Mouse (Mus musculus): Measurements from ENCODE around the gene Nfkbiz. TPM values are rescaled to one million over a fixed set of nuclear protein-coding genes. Genes with fewer than 3 reads are reported as not detected.
A peak's percentile ranks its signal among the peaks of the same experiment; 100 is the strongest.
"Not testable (repeated sequence)": the region's sequence is repeated elsewhere in the genome, so short reads cannot be mapped to it uniquely, and the experiment has no call there.

The Nfkbiz gene
- total and polyA plus RNA-seq, 2 experiments: 3.7 to 4.1 TPM

DNA sequence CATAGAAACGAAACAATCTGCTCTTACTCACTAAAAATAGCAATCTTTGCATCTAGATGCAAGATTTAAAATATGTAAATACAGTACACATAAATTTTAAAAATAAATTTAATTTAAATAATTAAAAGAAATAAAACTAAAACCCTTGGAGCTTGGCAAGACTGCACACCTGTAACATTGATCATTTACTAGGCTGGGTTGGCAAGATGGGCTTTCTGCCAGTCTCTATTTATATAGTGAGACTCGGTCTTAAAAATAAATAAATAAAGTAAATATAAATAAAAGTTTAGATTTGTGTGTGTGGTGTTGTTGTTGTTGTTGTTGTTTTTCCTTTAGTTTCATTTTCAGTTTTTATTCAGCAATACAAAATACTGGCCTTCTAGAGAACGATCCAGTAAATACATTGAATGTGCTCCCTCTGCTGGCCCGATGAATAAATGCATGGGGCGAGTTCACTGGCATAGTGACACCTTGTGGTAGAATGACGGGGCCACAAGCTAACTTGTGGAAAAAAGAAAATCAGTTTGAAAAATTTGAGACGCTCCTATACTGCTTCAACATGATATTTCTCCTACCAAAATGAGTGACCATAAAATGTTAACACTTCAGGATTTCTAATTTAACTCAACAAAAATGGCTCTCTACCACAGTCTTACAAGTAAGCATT is 24.6 kb upstream of the Nfkbiz start:
- peak; percentile 75 for DNase-seq (ENCODE audit: extremely low read depth, low read depth, low spot score)
- H3K27me3 ChIP-seq (ENCODE audit: control insufficient read depth, insufficient read depth, low read length): no peaks in the 10 kb centered on the region
- H3K36me3 ChIP-seq (ENCODE audit: control insufficient read depth, insufficient read depth, low read length): no peaks in the 10 kb centered on the region
- TF ChIP-seq POLR2A (IDR thresholded peaks at IDR 0.05; ENCODE audit: extremely low read depth, insufficient read depth, low read length) (no peak), CTCF (IDR thresholded peaks at IDR 0.05; ENCODE audit: low read depth, low read length) (peak; percentile 79)
- H3K4me1 ChIP-seq (ENCODE audit: control insufficient read depth, insufficient read depth, low read length): peaks cover 2% of the 10 kb centered on the region; the same call in 1 of the 2 replicates
- WGBS: 13% methylated on average over 7 of the region's 7 CpGs
- H3K9ac ChIP-seq (ENCODE audit: low read depth, low read length): no peak overlapping the region
- no peaks in the 10 kb centered on the region for H3K79me2 ChIP-seq (ENCODE audit: control insufficient read depth, insufficient read depth, low read length)
- 0 out of 2 replicates have a peak overlapping the region, but pooled peaks have one; percentile 34 for H3K4me3 ChIP-seq (ENCODE audit: insufficient read depth, low read depth, low read length)
- no peak overlapping the region for H3K27ac ChIP-seq (replicated peaks; ENCODE audit: insufficient read depth, low read depth, low read length)

DNA sequence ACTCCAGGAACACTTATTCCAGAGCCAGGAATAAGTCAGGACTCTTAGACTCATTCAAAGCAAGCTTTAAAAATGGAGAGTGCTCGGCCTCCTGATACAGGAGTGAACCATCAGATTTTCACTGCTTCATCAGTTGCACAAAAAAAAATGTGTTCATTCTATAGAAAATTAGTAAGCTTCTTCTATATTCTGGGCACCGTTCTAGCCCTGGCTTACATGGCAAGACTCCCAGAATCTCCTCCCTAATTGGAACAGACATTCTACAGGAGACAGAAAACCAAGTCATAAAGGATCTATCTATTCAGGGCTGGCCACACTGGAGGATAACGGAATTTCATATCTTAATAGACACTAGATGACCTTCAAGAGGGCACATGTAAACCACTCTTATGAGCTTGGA is 22.4 kb upstream of the Nfkbiz start:
- no peak overlapping the region for H3K9ac ChIP-seq (ENCODE audit: low read depth, low read length)
- no peaks in the 10 kb centered on the region for H3K36me3 ChIP-seq (ENCODE audit: control insufficient read depth, insufficient read depth, low read length)
- H3K27ac ChIP-seq (replicated peaks; ENCODE audit: insufficient read depth, low read depth, low read length): no peak overlapping the region
- WGBS: 83% methylated on average over 3 of the region's 3 CpGs
- no peak for TF ChIP-seq POLR2A (IDR thresholded peaks at IDR 0.05; ENCODE audit: extremely low read depth, insufficient read depth, low read length)
- TF ChIP-seq CTCF (IDR thresholded peaks at IDR 0.05; ENCODE audit: low read depth, low read length): no peak
- H3K79me2 ChIP-seq (ENCODE audit: control insufficient read depth, insufficient read depth, low read length): no peaks in the 10 kb centered on the region
- H3K4me1 ChIP-seq (ENCODE audit: control insufficient read depth, insufficient read depth, low read length): peaks cover 2% of the 10 kb centered on the region; the same call in 1 of the 2 replicates
- H3K4me3 ChIP-seq (ENCODE audit: insufficient read depth, low read depth, low read length): no peak overlapping the region
- no peak for DNase-seq (ENCODE audit: extremely low read depth, low read depth, low spot score)
- no peaks in the 10 kb centered on the region for H3K27me3 ChIP-seq (ENCODE audit: control insufficient read depth, insufficient read depth, low read length)

DNA sequence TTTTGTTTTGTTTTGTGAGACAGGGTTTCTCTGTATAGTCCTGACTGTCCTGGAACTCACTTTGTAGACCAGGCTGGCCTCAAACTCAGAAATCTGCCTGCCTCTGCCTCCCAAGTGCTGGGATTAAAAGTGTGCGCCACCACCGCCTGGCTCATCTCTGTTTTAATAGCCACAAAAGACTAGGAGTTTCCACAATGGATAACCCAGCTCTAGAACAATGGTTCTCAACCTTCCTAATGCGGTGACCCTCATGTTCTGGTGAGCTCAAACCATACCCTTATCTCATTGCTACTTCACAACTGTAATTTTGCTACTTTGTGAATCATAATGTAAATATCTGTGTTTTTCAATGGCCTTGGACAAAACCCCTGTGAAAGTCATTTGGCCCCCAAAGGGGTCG is 20.7 kb upstream of the Nfkbiz start:
- not testable (repeated sequence) for H3K27ac ChIP-seq (replicated peaks; ENCODE audit: insufficient read depth, low read depth, low read length); DNase-seq (ENCODE audit: extremely low read depth, low read depth, low spot score); H3K36me3 ChIP-seq (ENCODE audit: control insufficient read depth, insufficient read depth, low read length); H3K79me2 ChIP-seq (ENCODE audit: control insufficient read depth, insufficient read depth, low read length); H3K9ac ChIP-seq (ENCODE audit: low read depth, low read length); H3K27me3 ChIP-seq (ENCODE audit: control insufficient read depth, insufficient read depth, low read length); H3K4me3 ChIP-seq (ENCODE audit: insufficient read depth, low read depth, low read length); H3K4me1 ChIP-seq (ENCODE audit: control insufficient read depth, insufficient read depth, low read length)
- 95% methylated on average over 4 of the region's 4 CpGs for WGBS

DNA sequence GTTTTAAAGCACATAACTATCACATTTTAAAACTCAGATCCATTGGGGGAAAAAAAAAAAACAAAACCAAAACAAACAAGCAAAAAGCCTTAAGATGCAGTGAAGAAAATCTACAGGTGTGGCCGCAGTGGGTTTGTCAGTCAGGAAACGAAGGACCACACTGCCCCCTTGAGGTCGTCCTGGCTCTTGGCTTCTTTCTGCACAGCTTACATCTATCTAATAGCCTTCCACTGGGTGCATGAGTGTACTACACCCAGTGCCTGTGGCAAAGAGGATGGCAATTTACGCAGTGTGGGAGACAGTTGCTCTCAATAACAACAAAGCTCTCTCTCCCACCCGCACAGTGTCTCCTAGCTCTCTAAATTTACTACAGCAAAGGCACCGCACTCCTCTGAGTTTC is 19.8 kb upstream of the Nfkbiz start:
- WGBS: 61% methylated on average over 6 of the region's 6 CpGs
- peak; percentile 56 for DNase-seq (ENCODE audit: extremely low read depth, low read depth, low spot score)
- Histone ChIP-seq H3K27me3 (ENCODE audit: control insufficient read depth, insufficient read depth, low read length) (no peaks in the 10 kb centered on the region), H3K9ac (ENCODE audit: low read depth, low read length) (no peak overlapping the region), H3K36me3 (ENCODE audit: control insufficient read depth, insufficient read depth, low read length) (no peaks in the 10 kb centered on the region), H3K27ac (replicated peaks; ENCODE audit: insufficient read depth, low read depth, low read length) (no peak overlapping the region), H3K4me1 (ENCODE audit: control insufficient read depth, insufficient read depth, low read length) (peaks cover 2% of the 10 kb centered on the region; the same call in 1 of the 2 replicates), H3K4me3 (ENCODE audit: insufficient read depth, low read depth, low read length) (no peak overlapping the region), H3K79me2 (ENCODE audit: control insufficient read depth, insufficient read depth, low read length) (no peaks in the 10 kb centered on the region)
- peak; percentile 84 for TF ChIP-seq CTCF (IDR thresholded peaks at IDR 0.05; ENCODE audit: low read depth, low read length)
- no peak for TF ChIP-seq POLR2A (IDR thresholded peaks at IDR 0.05; ENCODE audit: extremely low read depth, insufficient read depth, low read length)

DNA sequence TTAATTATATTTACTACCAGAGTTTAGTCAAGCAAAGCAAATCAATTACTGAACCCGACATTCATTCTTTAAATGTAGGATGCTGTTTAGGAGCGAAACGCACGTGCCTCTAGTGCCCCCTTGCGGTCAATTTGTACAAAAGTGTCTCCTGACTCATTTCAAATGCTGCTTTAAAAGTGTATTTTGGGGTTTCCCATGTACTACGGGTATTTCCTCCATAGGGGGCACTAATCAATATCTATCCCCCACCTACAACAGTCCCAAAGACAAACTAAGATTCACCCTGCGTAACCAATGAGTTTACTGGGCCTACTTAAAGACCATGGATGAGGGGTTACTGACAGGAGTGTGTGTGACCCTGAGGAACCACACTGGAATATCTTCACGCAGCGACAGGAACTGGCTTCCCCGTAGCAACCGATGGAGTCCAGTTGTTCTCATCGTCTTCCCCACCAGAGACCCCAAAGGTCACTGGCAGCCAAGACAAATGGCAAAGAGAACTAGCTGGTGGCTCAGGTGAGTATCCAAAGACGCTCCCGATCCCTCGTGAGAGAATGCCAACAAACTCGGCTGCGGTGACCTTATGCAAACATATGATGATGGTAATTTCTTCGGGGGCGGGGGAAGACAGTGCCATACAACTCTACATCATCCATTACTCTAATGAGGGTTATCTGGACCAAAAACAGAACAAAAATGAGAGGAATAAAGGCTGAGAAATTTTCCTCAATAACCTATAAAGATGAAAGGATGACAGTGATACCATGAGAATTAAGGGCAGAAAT is 14.4 kb upstream of the Nfkbiz start:
- Histone ChIP-seq H3K4me3 (ENCODE audit: insufficient read depth, low read depth, low read length) (no peak overlapping the region), H3K4me1 (ENCODE audit: control insufficient read depth, insufficient read depth, low read length) (no peaks in the 10 kb centered on the region), H3K9ac (ENCODE audit: low read depth, low read length) (no peak overlapping the region), H3K27ac (replicated peaks; ENCODE audit: insufficient read depth, low read depth, low read length) (no peak overlapping the region), H3K79me2 (ENCODE audit: control insufficient read depth, insufficient read depth, low read length) (no peaks in the 10 kb centered on the region), H3K36me3 (ENCODE audit: control insufficient read depth, insufficient read depth, low read length) (no peaks in the 10 kb centered on the region), H3K27me3 (ENCODE audit: control insufficient read depth, insufficient read depth, low read length) (no peaks in the 10 kb centered on the region)
- DNase-seq (ENCODE audit: extremely low read depth, low read depth, low spot score): peak; percentile 67
- TF ChIP-seq CTCF (IDR thresholded peaks at IDR 0.05; ENCODE audit: low read depth, low read length) (peak; percentile 70), POLR2A (IDR thresholded peaks at IDR 0.05; ENCODE audit: extremely low read depth, insufficient read depth, low read length) (no peak)
- WGBS: 41% methylated on average over 19 of the region's 19 CpGs

DNA sequence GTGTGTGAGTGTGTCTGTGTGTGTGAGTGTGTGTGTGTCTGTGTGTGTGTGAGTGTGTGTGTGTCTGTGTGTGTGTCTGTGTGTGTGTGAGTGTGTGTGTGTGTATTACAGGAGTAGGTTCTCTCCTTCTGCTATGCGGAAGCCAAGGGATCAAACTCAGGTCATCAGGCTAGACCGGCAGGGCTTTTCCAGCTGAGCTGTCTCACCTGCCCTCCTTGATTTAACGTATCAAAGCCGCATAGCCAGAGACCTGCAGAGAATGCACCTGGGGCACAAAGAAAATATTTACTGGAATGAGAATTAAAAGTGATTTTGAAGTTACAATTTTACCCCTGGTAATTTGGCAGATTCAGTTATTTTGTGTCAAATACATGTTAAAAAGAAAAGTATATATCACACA is 13.8 kb upstream of the Nfkbiz start:
- no peak overlapping the region for H3K4me3 ChIP-seq (ENCODE audit: insufficient read depth, low read depth, low read length)
- no peaks in the 10 kb centered on the region for H3K27me3 ChIP-seq (ENCODE audit: control insufficient read depth, insufficient read depth, low read length)
- H3K27ac ChIP-seq (replicated peaks; ENCODE audit: insufficient read depth, low read depth, low read length): no peak overlapping the region
- H3K79me2 ChIP-seq (ENCODE audit: control insufficient read depth, insufficient read depth, low read length): no peaks in the 10 kb centered on the region
- 48% methylated on average over 4 of the region's 4 CpGs for WGBS
- no peak overlapping the region for H3K9ac ChIP-seq (ENCODE audit: low read depth, low read length)
- no peaks in the 10 kb centered on the region for H3K4me1 ChIP-seq (ENCODE audit: control insufficient read depth, insufficient read depth, low read length)
- TF ChIP-seq CTCF (IDR thresholded peaks at IDR 0.05; ENCODE audit: low read depth, low read length) (no peak), POLR2A (IDR thresholded peaks at IDR 0.05; ENCODE audit: extremely low read depth, insufficient read depth, low read length) (no peak)
- H3K36me3 ChIP-seq (ENCODE audit: control insufficient read depth, insufficient read depth, low read length): no peaks in the 10 kb centered on the region
- DNase-seq (ENCODE audit: extremely low read depth, low read depth, low spot score): no peak

All from liver, adult 2 months (tissue).